Mouse (Mus musculus) heart, adult 9 months (tissue): ENCODE measurements around the gene Gm38394.

Source experiments
- DNase-seq, 2 experiments: peaks; one replicate each; pipeline ENCODE4 v3.0.0; 2022; ENCODE audit warnings: low spot score in 2 of 2

Gm38394 gene

DNA sequence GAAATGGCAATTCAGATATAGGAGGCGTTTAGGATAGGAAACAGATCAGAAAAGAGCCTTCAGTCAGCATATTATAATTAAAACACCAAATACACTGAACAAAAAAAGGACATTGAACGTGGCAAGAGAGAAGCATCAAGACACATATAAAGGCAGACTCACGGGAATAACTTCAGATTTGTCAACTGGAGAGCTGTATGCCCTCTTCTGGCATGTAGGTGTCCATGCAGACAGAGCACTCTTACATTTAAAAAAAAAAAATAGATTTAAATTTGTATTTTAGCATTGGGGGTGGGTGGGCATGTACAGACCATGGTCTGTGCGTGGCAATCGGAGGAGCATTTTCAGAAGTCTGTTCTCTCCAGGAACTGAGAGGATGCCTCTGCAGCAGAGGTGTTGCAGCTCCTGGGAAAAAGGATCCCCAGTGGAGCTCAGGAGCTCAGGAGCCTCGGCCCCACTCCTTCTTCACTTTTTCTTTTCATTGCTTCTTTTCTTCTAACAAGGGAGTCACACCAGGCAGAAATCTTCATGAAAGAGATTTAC, 75.1 kb downstream of the Gm38394 start:
- no peak for DNase-seq

DNA sequence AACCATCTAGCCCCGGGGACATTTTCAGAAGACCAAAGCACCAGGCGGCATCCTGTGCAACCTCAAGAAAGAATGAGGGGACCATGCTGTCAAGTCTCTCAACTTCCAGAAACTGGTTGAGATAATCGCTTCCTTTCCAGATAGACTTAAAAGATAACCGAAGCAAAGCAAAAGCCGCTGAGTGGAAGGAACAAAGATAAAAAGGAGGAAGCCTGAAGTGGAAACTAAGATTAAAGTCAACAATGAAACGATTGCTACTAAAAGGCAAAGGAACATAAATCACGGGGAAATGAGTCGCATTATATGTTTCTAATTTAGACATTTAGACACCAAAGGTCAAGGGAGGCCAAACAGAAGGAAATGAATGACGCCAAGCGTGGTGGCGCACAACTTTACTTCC, 89.8 kb downstream of the Gm38394 start:
- no peak for DNase-seq
